Mouse (Mus musculus) kidney, adult 2 months (tissue): ENCODE data around the gene Kdm4b.

Source experiments
- CTCF ChIP-seq: fragments of 200-500 bp; conservative IDR thresholded peaks from 2 replicates; pipeline ENCODE4 v1.5.1; 2011; ENCODE audit warnings: low read depth, mild to moderate bottlenecking, control low read depth, low read length, moderate library complexity, mixed read lengths; ENCODE audit not compliant: insufficient read depth, insufficient read length
- POLR2A ChIP-seq: fragments of 200-500 bp; IDR thresholded peaks from one replicate; pipeline ENCODE4 v1.6.1; 2011; ENCODE audit warnings: low read depth, low read length, control low read depth

DNA sequence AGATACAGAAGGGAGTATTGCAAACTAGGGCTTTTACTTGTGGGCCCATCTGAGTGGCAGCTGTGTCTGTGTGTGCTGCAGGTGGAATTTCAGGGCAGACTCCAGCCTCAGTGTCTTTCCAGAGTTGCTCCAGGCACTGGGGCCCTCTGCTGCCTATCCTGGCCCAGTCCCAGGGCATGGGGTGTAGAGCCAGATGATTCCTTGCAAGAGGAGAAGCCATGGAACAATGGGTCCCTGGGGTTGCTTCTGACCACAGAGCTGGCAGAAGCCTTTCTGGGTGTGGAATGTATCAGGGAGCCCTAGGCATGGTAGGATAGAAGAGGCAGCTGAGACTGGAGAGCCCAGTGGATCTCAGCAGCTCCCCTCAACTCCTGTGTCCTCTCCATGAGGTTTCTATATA is 5.4 kb downstream of the Kdm4b start:
- no peak for TF ChIP-seq CTCF
- TF ChIP-seq POLR2A, result no peak
